Mouse (Mus musculus) liver, embryonic 16.5 days (tissue): ENCODE results near the gene Olfr992. TPM values are rescaled to one million over a fixed set of nuclear protein-coding genes. Genes with fewer than 3 reads are reported as not detected.
"Not testable (repeated sequence)": the region's sequence is repeated elsewhere in the genome, so short reads cannot be mapped to it uniquely, and the experiment has no call there.

Source experiments
- ATAC-seq: fragments of 200-750 bp; cut with Nextera tagmentation; 2 replicates; pipeline ENCODE4 v1.8.0; 2017; ENCODE audit warnings: low read depth, mild to moderate bottlenecking, moderate number of reproducible peaks, moderate library complexity
- H3K27ac ChIP-seq: fragments of 300-500 bp; sonication (generic); 2 replicates; pipeline ENCODE4 v1.5.1; 2014; ENCODE audit warnings: mild to moderate bottlenecking, low read length
- H3K27me3 ChIP-seq: fragments of 300-500 bp; sonication (generic); 2 replicates; pipeline ENCODE4 v1.6.1; 2014; ENCODE audit warnings: low read depth, low read length, mixed read lengths; ENCODE audit not compliant: control insufficient read depth, insufficient read depth
- H3K36me3 ChIP-seq: fragments of 300-500 bp; sonication (generic); 2 replicates; pipeline ENCODE4 v1.6.1; 2014; ENCODE audit warnings: mild to moderate bottlenecking; ENCODE audit not compliant: control insufficient read depth, insufficient read depth
- H3K4me1 ChIP-seq: fragments of 300-500 bp; sonication (generic); 2 replicates; pipeline ENCODE4 v1.6.1; 2014; ENCODE audit warnings: low read depth, low read length, mixed read lengths; ENCODE audit not compliant: control insufficient read depth
- H3K4me2 ChIP-seq: fragments of 300-500 bp; sonication (generic); 2 replicates; pipeline ENCODE4 v1.6.1; 2014; ENCODE audit warnings: low read depth, low read length, mixed read lengths
- H3K4me3 ChIP-seq: fragments of 300-500 bp; sonication (generic); 2 replicates; pipeline ENCODE4 v1.5.1; 2014; ENCODE audit warnings: low read depth, mild to moderate bottlenecking, low read length
- H3K9ac ChIP-seq: fragments of 300-500 bp; sonication (generic); 2 replicates; pipeline ENCODE4 v1.6.1; 2014; ENCODE audit warnings: low read depth, low read length
- H3K9me3 ChIP-seq: fragments of 300-500 bp; sonication (generic); replicated peaks from 2 replicates; pipeline ENCODE4 v1.6.1; 2016; ENCODE audit warnings: low read length; ENCODE audit not compliant: control insufficient read depth
- WGBS: fragments of 180-500 bp; shearing (Covaris S2); extraction: QIAGEN DNeasy Blood & Tissue Kit; methylation state at CpG from one replicate; pipeline ENCODE4 v1.1.7; 2014; ENCODE audit not compliant: insufficient replicate concordance; 5-methylcytosine and 5-hydroxymethylcytosine counted together
- polyA plus RNA-seq: library from polyadenylated mRNA; unstranded; fragments of >200 nt; fragmentation: Nextera tagmentation; extraction: Ambion mirVana; gene quantifications from 2 replicates; pipeline ENCODE4 v1.2.1, GENCODE M21; 2015

Gene Olfr992
- polyA plus RNA-seq = not detected in 2 replicates

- 19% methylated on average over 2 of the region's 2 CpGs for WGBS
- no peaks in the 10 kb centered on the region for H3K36me3 ChIP-seq
- H3K4me1 ChIP-seq = no peaks in the 10 kb centered on the region
- no peak for ATAC-seq
- no peaks in the 10 kb centered on the region for H3K9me3 ChIP-seq
- H3K27ac ChIP-seq = no peak within 1 kb of the TSS
- H3K4me3 ChIP-seq = no peak within 1 kb of the TSS
- H3K4me2 ChIP-seq = no peak within 1 kb of the TSS
- H3K9ac ChIP-seq = no peak within 1 kb of the TSS
- no peaks in the 10 kb centered on the region for H3K27me3 ChIP-seq
These were observed at the start of gene Olfr992 for GRCm38 (mm10) chr2:85409369-85409768. TSS of gene Olfr992 (minus strand) at chr2:85409469.

DNA sequence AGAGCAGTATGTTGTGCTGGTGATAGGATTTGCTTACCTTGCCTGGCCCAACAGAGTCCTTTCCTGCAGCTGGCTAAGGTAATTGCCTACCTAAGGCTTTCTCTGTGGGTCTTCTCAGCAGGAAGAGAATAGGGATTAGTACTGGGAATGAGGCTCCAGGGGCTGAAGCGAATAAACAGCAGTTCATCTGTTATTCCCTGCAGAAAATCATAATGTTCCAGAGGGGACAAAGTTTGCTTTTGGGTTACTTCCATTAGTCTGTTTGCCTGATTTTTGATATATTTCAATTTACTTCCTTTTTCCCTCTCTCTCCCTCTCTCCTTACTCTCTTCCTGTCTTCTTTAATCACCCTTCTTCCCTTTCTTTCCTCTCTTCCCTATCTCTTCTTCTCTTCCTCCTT lies 34.3 kb upstream of the Olfr992 start, which contains the start of gene Olfr995:
Olfr995 (minus strand) TSS at position 101 of the 400 bp plus-strand sequence.
- ATAC-seq = no peak
- Histone ChIP-seq H3K4me2 (no peak within 1 kb of the TSS), H3K9ac (no peak within 1 kb of the TSS), H3K36me3 (no peaks in the 10 kb centered on the region), H3K9me3 (no peaks in the 10 kb centered on the region), H3K27ac (no peak within 1 kb of the TSS), H3K4me3 (no peak within 1 kb of the TSS), H3K27me3 (no peaks in the 10 kb centered on the region), H3K4me1 (no peaks in the 10 kb centered on the region)
- 12% methylated on average over 1 of the region's 1 CpGs for WGBS

- no peak overlapping the region for H3K27ac ChIP-seq
- ATAC-seq = no peak
- H3K36me3 ChIP-seq = no peaks in the 10 kb centered on the region
- no peak overlapping the region for H3K4me2 ChIP-seq
- H3K9ac ChIP-seq = no peak overlapping the region
- H3K27me3 ChIP-seq = no peaks in the 10 kb centered on the region
- no peak overlapping the region for H3K4me3 ChIP-seq
- no peaks in the 10 kb centered on the region for H3K9me3 ChIP-seq
- no peaks in the 10 kb centered on the region for H3K4me1 ChIP-seq
These were observed 33.3 kb upstream of the Olfr992 start for GRCm38 (mm10) chr2:85442546-85442945.

- H3K9ac ChIP-seq = no peak within 1 kb of the TSS
- no peaks in the 10 kb centered on the region for H3K4me1 ChIP-seq
- no peaks in the 10 kb centered on the region for H3K27me3 ChIP-seq
- H3K4me3 ChIP-seq = no peak within 1 kb of the TSS
- WGBS = 76% methylated on average over 3 of the region's 3 CpGs
- H3K27ac ChIP-seq = no peak within 1 kb of the TSS
- no peaks in the 10 kb centered on the region for H3K9me3 ChIP-seq
- H3K4me2 ChIP-seq = no peak within 1 kb of the TSS
- no peaks in the 10 kb centered on the region for H3K36me3 ChIP-seq
- no peak for ATAC-seq
These were observed 27.1 kb upstream of the Olfr992 start, which contains the start of gene Olfr994 for GRCm38 (mm10) chr2:85436351-85436750. TSS of gene Olfr994 (minus strand) at chr2:85436451.

- Histone ChIP-seq H3K4me2 (no peak overlapping the region), H3K9me3 (no peaks in the 10 kb centered on the region), H3K4me3 (no peak overlapping the region), H3K4me1 (no peaks in the 10 kb centered on the region), H3K27ac (no peak overlapping the region), H3K9ac (no peak overlapping the region), H3K36me3 (no peaks in the 10 kb centered on the region), H3K27me3 (no peaks in the 10 kb centered on the region)
- ATAC-seq = no peak
- WGBS = 54% methylated on average over 1 of the region's 1 CpGs
These were observed 16.6 kb upstream of the Olfr992 start for GRCm38 (mm10) chr2:85425893-85426292.

GRCm38 (mm10) chr2:85414777-85415176 lies 5.5 kb upstream of the Olfr992 start, which contains the start of gene Olfr993:
TSS of gene Olfr993 (minus strand) at chr2:85414877.
- Histone ChIP-seq H3K36me3 (no peaks in the 10 kb centered on the region), H3K27ac (no peak within 1 kb of the TSS), H3K4me3 (no peak within 1 kb of the TSS), H3K4me1 (no peaks in the 10 kb centered on the region), H3K9ac (no peak within 1 kb of the TSS), H3K27me3 (no peaks in the 10 kb centered on the region), H3K4me2 (no peak within 1 kb of the TSS), H3K9me3 (no peaks in the 10 kb centered on the region)
- no peak for ATAC-seq

DNA sequence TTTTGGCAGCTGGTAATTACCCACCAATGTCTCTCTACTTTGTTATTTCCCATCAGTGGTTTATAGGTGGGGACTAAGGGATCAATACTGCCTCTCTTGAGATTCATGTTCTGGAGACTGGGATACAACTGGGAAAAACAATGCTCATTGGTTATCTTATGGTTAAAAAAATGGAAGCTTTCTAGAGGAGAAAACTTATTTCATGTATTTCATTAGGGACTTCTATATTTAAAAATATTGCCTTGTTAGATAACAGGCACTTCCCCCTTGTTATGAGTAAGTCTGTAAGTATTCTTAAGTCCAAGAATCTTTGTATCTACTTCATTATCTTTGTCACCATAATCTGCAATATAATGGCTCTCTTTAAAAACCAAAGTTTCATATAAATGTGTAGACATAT lies 46.1 kb downstream of the Olfr992 start, which contains the start of gene Olfr988:
Olfr988 (minus strand) TSS at position 101 of the 400 bp plus-strand sequence.
- not testable (repeated sequence) for H3K27me3 ChIP-seq, H3K4me2 ChIP-seq, H3K4me3 ChIP-seq, H3K4me1 ChIP-seq, H3K27ac ChIP-seq, H3K9ac ChIP-seq, ATAC-seq, H3K36me3 ChIP-seq, H3K9me3 ChIP-seq

Other genes with a start within 250 kb of the Olfr992 start
- gene Lrrc55, start 212.3 kb downstream of the Olfr992 start, polyA plus RNA-seq = 0.07 and 0.09 TPM in 2 replicates
- not detected in 2 replicates for gene Olfr987, start 70.2 kb downstream of the Olfr992 start, polyA plus RNA-seq
- gene Olfr988, start 46.2 kb downstream of the Olfr992 start, polyA plus RNA-seq = not detected in 2 replicates
- gene Olfr993, start 5.4 kb upstream of the Olfr992 start, polyA plus RNA-seq = not detected in 2 replicates
- gene Olfr994, start 27.0 kb upstream of the Olfr992 start, polyA plus RNA-seq = not detected in 2 replicates
- gene Olfr995, start 34.2 kb upstream of the Olfr992 start, polyA plus RNA-seq = not detected in 2 replicates
- not detected in 2 replicates for gene 4833423E24Rik, start 109.6 kb upstream of the Olfr992 start, polyA plus RNA-seq
- not detected in 2 replicates for gene Olfr996, start 169.7 kb upstream of the Olfr992 start, polyA plus RNA-seq
- not detected in 2 replicates for gene Olfr998, start 179.5 kb upstream of the Olfr992 start, polyA plus RNA-seq
- gene Olfr1000, start 202.4 kb upstream of the Olfr992 start, polyA plus RNA-seq = not detected in 2 replicates
- gene Olfr1002, start 241.2 kb upstream of the Olfr992 start, polyA plus RNA-seq = not detected in 2 replicates